Mouse (Mus musculus) fibroblast of lung, adult 2 months (primary cell): Measurements from ENCODE around the gene Col8a1.

Experiments
- DNase-seq: peaks from one replicate; pipeline ENCODE4 v3.0.0-alpha.2; 2011; ENCODE audit warnings: low read depth

Gene Col8a1

DNA sequence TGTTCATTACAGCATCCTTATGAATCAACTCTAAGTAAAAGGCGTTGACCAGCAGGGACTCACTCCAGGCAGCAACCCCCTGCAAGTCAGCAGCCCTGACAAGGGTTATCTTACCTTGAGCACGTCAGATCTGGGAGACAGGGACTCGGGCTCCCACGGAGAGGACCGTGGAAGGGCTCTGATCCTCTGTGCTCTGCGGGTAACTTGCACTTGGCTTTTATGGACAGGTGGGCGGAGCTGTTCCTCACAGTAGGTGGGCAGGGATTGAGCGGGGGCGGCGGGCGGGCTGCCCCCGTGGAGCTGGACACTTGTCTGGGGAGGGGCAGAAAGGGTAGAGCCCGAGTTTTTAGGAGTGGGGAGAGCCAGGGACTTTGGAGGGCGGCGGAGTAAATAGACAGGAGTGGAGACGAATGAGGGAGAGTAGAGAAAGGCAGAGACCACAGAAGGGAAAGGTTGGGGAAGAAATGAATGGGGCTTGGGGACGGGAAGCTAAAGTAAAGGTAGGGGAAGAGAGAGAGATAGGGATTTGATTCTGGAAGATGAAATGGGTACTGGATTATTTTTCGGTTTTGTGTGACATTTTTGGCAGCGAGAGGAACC lies at the start of gene Col8a1:
Col8a1 (minus strand) TSS at position 212 of the 600 bp plus-strand sequence.
- DNase-seq = no peak

- no peak for DNase-seq
These were observed 47.3 kb upstream of the Col8a1 start for GRCm38 (mm10) chr16:57801886-57802285.

DNA sequence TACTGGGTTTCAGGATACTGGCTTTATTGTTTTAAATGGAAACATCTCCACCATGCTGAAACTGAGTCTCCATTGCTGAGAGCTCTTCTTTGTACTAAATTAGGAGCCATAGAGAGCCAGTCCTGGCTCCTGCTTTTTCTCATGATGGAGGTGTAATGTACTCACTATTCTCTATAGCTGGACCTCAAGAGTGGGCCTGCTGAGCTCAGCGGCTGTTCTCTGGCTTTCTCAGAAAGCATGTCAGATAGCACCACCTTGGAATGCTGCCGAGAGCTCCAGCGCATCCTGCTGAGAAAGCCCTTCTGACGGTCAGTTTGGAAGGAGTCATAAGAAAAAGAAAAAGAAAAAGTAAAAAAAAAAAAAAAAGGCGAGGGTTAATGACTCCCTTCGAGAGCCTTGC lies 41.8 kb upstream of the Col8a1 start:
- no peak for DNase-seq

GRCm38 (mm10) chr16:57779011-57779410 lies 24.5 kb upstream of the Col8a1 start:
- no peak for DNase-seq

DNA sequence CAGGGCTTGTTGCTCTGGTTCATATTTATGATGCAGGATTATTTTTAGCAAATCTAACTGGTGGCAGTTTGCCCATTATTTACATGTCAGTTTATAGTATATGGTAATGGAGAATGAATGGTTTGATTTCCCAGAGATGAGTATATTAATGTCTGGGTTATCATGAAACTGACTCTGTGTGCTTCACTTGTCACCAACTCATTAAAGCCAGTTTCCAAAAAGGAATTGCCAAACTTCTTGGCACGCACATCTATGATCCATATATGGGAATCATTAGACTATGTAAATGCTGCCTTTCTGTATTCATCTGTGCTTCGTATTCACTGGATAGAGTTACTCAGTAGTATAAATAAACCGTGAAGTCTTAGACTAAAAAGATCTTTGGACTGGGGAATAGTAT lies 11.1 kb upstream of the Col8a1 start:
- no peak for DNase-seq

- no peak for DNase-seq
These were observed 5.3 kb upstream of the Col8a1 start for GRCm38 (mm10) chr16:57759862-57760261.

DNA sequence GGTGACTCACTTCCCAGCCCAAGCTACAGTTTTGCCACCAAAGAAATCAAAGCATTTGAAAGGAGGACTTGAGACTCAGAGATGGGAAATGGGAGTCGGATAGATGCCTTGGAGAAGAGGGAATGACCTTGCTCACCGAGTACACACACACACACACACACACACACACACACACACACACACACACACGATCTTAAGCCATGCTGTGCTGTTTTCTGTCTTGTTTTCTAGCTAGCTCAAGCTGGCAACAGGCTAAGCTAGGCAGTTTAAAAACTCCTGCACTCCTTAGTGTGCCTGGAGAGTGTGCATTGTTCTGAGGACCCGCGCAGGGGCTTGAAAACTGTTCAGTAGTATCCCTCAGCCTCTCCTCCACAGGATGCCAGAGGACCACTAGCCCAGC lies 1.2 kb upstream of the Col8a1 start:
- no peak for DNase-seq

DNA sequence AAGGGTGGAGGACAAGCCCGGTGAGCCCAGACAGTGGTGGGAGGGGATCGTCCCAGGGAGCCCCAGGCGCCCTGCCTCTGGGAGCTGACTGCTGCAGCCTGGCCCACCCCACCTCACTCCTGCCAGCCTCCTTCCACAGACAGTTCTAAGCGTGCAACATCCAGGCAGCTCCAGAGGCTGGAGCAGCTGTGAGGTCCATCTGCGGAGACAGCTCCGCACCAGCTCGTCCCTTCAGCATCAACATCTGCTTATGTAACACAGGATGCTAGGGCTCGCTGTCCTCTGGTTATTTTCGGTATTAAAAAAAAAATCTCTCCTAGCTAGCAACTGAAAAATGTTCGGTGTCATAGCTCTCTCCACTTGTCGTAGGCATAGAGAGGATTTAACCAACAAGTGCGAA lies 704 bp upstream of the Col8a1 start:
- no peak for DNase-seq

DNA sequence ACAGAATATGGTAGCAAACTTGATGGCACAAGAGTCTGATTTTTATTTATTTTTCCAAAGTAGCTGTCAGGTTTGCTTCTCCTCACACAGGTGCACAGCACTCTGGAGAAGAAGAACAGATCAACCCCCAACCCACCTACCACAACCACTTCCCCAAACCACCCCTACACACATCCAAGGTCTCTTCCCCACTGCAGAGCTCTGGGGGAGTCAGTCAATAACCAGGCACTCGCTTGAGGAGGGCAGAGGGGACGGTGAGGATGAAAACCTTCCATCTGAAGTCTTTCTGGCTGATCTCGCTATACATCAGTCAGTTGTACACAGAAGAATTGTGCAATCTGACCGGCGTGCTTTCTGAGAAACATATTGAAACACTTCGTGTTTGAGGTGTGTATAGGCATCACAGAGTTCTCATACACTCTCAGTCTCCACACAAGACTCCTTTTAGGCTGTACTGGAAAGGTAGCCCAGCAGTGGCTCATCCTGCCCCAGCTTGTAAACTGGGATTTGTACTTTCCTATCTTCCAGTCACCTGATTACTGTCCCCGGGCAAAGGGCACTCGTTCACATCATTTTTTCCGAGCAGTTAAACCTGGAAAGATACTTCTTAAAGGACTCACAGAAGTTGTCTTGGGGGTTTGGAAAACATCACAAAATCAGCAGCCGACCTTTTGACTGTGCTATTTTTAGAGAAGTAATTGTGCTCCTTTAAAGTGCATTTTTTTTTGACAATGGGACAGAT lies 827 bp downstream of the Col8a1 start:
- DNase-seq = no peak

GRCm38 (mm10) chr16:57750549-57750948 lies 4.0 kb downstream of the Col8a1 start:
- DNase-seq = no peak

- DNase-seq = no peak
These were observed 6.4 kb downstream of the Col8a1 start for GRCm38 (mm10) chr16:57748093-57748492.

DNA sequence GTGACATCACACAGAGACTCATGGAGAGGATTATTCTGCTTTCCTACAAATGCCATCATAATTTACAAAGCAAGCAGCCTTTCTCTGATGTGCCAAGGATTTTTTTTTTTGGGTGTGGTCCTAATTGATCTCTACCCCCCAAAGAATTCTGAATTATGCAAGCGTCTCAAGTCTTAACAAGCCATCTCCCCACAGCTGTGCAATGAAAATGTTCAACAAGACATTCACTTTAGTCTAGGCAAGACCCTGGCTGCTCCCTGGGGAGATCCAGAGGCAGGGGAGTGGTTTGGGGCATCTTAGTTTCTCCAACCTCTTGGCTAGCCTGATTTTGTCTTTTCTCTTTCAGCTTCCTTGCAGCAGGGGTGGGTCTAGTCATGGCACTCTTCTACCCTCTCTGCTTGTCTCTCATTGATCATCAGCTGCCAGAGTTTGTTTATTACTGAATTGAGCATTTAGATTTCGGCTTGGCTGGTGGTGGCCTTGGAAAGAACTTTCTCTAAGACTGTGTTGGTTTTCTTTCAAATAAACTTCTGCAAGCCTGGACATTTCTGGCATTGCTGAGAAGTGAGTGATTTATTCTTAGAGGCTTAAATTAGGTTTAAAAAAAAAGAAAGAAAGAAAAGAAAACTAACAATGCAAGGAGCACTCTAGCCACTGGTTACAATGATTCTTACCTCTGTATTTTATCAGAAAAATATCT lies 7.0 kb downstream of the Col8a1 start:
- no peak for DNase-seq

DNA sequence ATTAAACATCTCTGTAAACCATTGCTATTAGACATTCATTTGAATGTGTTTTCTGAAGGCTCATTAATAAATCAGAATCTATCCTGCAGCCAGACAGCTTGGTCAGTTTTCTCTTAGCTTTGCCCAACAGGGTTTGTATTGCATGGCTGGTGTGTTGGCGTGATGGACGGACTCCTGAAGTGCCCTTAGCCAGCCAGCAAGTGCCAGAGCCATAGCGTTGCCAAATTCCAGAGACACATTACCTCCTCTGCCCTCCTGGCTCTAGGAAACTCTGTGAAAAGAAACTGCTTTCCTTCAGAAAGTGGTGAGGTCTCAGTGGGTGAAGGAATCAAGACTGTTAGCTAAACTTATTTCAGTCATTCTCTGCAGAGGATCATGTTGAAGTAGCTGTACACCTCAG lies 14.4 kb downstream of the Col8a1 start:
- DNase-seq = no peak

DNA sequence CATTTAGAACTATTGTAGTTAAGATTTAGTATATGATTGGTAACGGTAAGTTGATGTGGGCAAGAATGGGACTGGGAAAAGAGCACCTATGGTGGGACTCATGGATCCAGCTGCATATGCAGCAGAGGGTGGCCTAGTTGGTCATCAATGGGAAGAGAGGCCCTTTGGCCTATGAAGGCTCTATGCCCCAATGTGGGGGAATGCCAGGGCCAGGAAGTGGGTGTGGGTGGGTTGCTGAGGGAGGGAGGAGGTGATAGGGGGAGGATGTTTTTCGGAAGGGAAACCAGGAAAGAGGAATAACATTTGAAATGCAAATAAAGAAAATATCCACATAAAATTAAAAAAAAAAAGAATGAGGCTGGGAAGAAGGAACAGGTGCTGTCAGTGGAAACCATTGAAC lies 19.6 kb downstream of the Col8a1 start:
- no peak for DNase-seq

- DNase-seq = no peak
These were observed 21.0 kb downstream of the Col8a1 start for GRCm38 (mm10) chr16:57733545-57733944.

GRCm38 (mm10) chr16:57733139-57733538 lies 21.4 kb downstream of the Col8a1 start:
- DNase-seq = no peak

DNA sequence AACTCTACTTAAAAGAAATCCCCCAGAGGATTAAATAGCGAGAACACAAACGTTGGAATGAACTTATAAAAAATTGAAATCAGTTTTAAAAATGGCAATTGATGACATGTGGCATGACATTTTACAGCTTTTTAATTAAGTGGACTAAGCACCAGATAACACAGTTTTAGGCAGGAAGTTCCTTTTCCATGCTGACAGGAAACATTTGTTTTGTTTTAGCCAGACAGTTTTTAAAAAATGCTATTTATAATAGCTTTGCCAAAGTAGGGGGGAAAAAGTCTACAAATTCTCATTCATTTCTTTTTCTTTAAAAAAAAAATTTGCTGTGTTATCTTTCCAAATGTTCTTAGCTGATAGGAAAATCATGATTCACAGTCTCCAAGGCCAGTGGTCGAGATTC lies 29.6 kb downstream of the Col8a1 start:
- DNase-seq = no peak

- DNase-seq = peak; percentile 52
These were observed 35.6 kb downstream of the Col8a1 start for GRCm38 (mm10) chr16:57718982-57719381.

DNA sequence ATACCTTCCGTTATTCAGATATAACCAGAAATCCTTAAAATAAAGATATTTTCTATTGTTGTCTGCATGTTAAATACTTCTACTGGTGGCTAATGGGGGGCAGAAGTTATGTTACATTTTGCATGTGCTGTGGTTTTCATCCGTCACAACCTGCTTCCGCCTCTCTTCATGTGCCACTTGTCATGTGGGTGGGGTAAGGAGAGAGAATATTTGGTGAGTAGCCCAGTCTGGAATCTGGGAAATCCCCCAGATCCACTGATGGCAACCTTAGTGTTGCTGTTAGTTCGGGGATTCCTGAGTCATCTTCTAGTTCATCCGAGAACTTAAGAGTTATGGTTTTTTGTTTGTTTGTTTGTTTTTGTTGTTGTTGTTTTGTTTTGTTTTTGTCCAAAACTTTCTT lies 55.8 kb downstream of the Col8a1 start:
- no peak for DNase-seq

- no peak for DNase-seq
These were observed 59.8 kb downstream of the Col8a1 start for GRCm38 (mm10) chr16:57694694-57695093.

DNA sequence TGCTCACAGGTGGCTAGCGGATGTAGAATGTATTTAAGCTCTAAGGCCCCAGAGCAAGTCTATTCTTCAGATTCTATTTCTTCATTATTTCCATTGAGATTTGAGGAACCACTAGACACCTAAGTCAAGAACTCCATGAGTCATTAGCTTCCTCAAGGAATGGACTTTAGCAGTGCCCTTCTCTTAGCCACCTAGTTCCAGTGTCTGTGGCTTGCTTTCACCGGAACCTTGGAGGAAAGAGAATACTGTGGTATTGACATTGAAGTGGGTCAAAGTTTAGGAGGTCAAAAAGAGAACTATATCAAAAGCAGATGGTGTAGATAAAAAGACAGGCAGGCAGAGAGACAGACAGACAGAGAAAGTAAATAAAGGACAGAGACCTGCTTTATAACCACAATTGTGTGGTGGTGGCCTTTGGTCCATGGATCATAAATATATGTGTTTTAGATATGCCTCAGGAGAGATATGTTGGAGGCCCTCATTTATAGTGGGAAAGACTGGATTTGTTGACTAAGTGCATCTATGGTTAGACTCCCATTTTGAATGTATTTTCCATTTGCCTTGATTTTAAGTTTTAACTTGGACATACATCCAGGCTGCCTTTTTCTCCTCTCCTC lies 60.5 kb downstream of the Col8a1 start:
- no peak for DNase-seq

GRCm38 (mm10) chr16:57685790-57686399 lies 68.6 kb downstream of the Col8a1 start:
- no peak for DNase-seq
